ENCODE assay signal across 17 mouse cellular contexts in genomic region chr15:59707081-59707480, GRCm38 (mm10).
DNase-seq lines count a peak whose midpoint lies in the region; ATAC-seq lines count a peak whose summit lies in the region.
"Had no signal": no experiment of that assay in that cellular context is flagged by ENCODE, and none has a peak within 500 bp of the region (broad histone marks: within the 10 kb centered on the region; RNA-seq: fewer than 3 reads in every experiment).

No protein-coding gene starts in this region.

- peaks cover 9% of the 10 kb centered on the region for H3K4me1 ChIP-seq in brown adipose tissue, adult 24 weeks (ENCODE audit: control insufficient read depth, insufficient read depth, insufficient read length, low read length)
- peaks cover 4% of the 10 kb centered on the region; the same call in 1 of the 2 replicates for H3K4me1 ChIP-seq in liver, embryonic 16.5 days (ENCODE audit: control insufficient read depth, low read depth, low read length)
- H3K4me1 ChIP-seq: embryonic facial prominence, embryonic 15.5 days; forebrain, embryonic 15.5 days; heart, embryonic 12.5 days; hindbrain, embryonic 15.5 days had no signal

- H3K36me3 ChIP-seq in liver, embryonic 16.5 days (ENCODE audit: control insufficient read depth, insufficient read depth), result no peaks in the 10 kb centered on the region
- H3K36me3 ChIP-seq: embryonic facial prominence, embryonic 15.5 days; forebrain, embryonic 15.5 days; heart, embryonic 12.5 days; hindbrain, embryonic 15.5 days had no signal

- ATAC-seq in liver, embryonic 16.5 days (ENCODE audit: low read depth), result peak; percentile 75
- ATAC-seq: forebrain, embryonic 15.5 days; intestine, embryonic 16.5 days had no signal

- no peak overlapping the region for H3K9ac ChIP-seq in liver, embryonic 16.5 days (ENCODE audit: low read depth, low read length)
- H3K9ac ChIP-seq: embryonic facial prominence, embryonic 15.5 days; forebrain, embryonic 15.5 days; heart, embryonic 12.5 days; hindbrain, embryonic 15.5 days had no signal

- DNase-seq in adrenal gland, postnatal 10 days, result peak; percentile 66
- DNase-seq in adrenal gland, postnatal 25 days, result no peak
- DNase-seq in 416B (ENCODE audit: low read depth), result peak; percentile 60
- DNase-seq in T-cell, adult 2 months (ENCODE audit: low spot score), result no peak
- no peak for DNase-seq in testis, postnatal 10 days (ENCODE audit: low spot score)
- no peak for DNase-seq in heart, postnatal 36 days
- DNase-seq: cerebellum, adult 2 months; cerebellum, postnatal 14 days; embryo, embryonic 11 days; heart, adult 2 months had no signal

- no peaks in the 10 kb centered on the region for H3K27me3 ChIP-seq in liver, embryonic 16.5 days (ENCODE audit: control insufficient read depth, insufficient read depth, low read depth, low read length)
- H3K27me3 ChIP-seq: embryonic facial prominence, embryonic 15.5 days; forebrain, embryonic 15.5 days; heart, embryonic 12.5 days; hindbrain, embryonic 15.5 days had no signal

- WGBS in liver, embryonic 16.5 days (ENCODE audit: insufficient replicate concordance), result 55% methylated on average over 8 of the region's 8 CpGs

- H3K27ac ChIP-seq in brown adipose tissue, adult 24 weeks (replicated peaks; ENCODE audit: low read depth, low read length), result peak overlapping the region; percentile 82
- H3K27ac ChIP-seq in liver, embryonic 16.5 days (ENCODE audit: low read length), result peak overlapping the region; percentile 87
- H3K27ac ChIP-seq: embryonic facial prominence, embryonic 15.5 days; forebrain, embryonic 15.5 days; heart, adult 2 months; hindbrain, embryonic 15.5 days had no signal

- no peak overlapping the region for H3K4me3 ChIP-seq in brown adipose tissue, adult 24 weeks (ENCODE audit: insufficient read depth, low read depth, low read length)
- no peak overlapping the region for H3K4me3 ChIP-seq in liver, embryonic 16.5 days (ENCODE audit: low read depth, low read length)
- H3K4me3 ChIP-seq: embryonic facial prominence, embryonic 15.5 days; forebrain, embryonic 15.5 days; heart, adult 2 months; heart, embryonic 12.5 days; hindbrain, embryonic 15.5 days had no signal

- intact Hi-C loops in heart, postnatal 36 days (cut with DNase I), result no loop called here

- H3K4me2 ChIP-seq in liver, embryonic 16.5 days (ENCODE audit: low read depth, low read length), result no peak overlapping the region
- H3K4me2 ChIP-seq: embryonic facial prominence, embryonic 15.5 days; forebrain, embryonic 15.5 days; heart, embryonic 12.5 days; hindbrain, embryonic 15.5 days had no signal

- H3K9me3 ChIP-seq in liver, embryonic 16.5 days (replicated peaks; ENCODE audit: control insufficient read depth, low read length), result no peaks in the 10 kb centered on the region
- H3K9me3 ChIP-seq: embryonic facial prominence, embryonic 15.5 days; forebrain, embryonic 15.5 days; heart, embryonic 12.5 days; hindbrain, embryonic 15.5 days had no signal

Comparison
In these comparisons a context has a peak if more than half of its experiments do, and no peak if none do; other contexts are left out.
1. DNase-seq: peak in adrenal gland, postnatal 10 days (single experiment) and 416B (single experiment); none in adrenal gland, postnatal 25 days (single experiment), T-cell, adult 2 months (single experiment), testis, postnatal 10 days (single experiment) and heart, postnatal 36 days (0 of 2).